Mouse (Mus musculus) bone marrow, adult 2 months (tissue): ENCODE results near the gene Slc41a1. TPM values are rescaled to one million over a fixed set of nuclear protein-coding genes. Genes with fewer than 3 reads are reported as not detected.

Experiments used
- H3K27ac ChIP-seq: fragments of 200-500 bp; 2 replicates; pipeline ENCODE4 v1.5.1; 2012; ENCODE audit warnings: low read depth, mild to moderate bottlenecking, control low read depth, inconsistent platforms, low read length; ENCODE audit not compliant: control insufficient read depth, poor library complexity, insufficient read depth
- H3K4me1 ChIP-seq: fragments of 200-500 bp; 2 replicates; pipeline ENCODE4 v1.6.1; 2011; ENCODE audit warnings: low read length; ENCODE audit not compliant: control insufficient read depth, insufficient read depth
- H3K4me3 ChIP-seq: fragments of 200-500 bp; replicated peaks from 2 replicates; pipeline ENCODE3; 2011; ENCODE audit warnings: mild to moderate bottlenecking, low read depth, low read length, control low read depth; ENCODE audit not compliant: control insufficient read depth
- CTCF ChIP-seq: fragments of 200-500 bp; IDR thresholded peaks from 2 replicates; pipeline ENCODE4 v1.5.1; 2011; ENCODE audit warnings: low read length, control low read depth; ENCODE audit not compliant: control insufficient read depth, insufficient read depth
- POLR2A ChIP-seq: fragments of 200-500 bp; IDR thresholded peaks from 2 replicates; pipeline ENCODE4 v1.6.1; 2011; ENCODE audit warnings: low read depth, mild to moderate bottlenecking, control low read depth, low read length, borderline replicate concordance; ENCODE audit not compliant: control insufficient read depth
- WGBS: fragments of 180-500 bp; shearing (Covaris S2); methylation state at CpG from one replicate; pipeline ENCODE4 v1.1.7; 2018; 5-methylcytosine and 5-hydroxymethylcytosine counted together
- polyA plus RNA-seq: library from polyadenylated mRNA; stranded (reverse); fragments of >200 nt; gene quantifications from 2 replicates; pipeline ENCODE4 v1.2.4, GENCODE M21; 2011; ENCODE audit warnings: low replicate concordance; ENCODE audit not compliant: missing spikeins, insufficient read depth, insufficient read length

The Slc41a1 gene
- polyA plus RNA-seq, 1 experiment = 2.2 TPM

- whole genome bisulfite sequencing = 85% methylated on average over 2 of the region's 2 CpGs
- TF ChIP-seq CTCF (no peak), POLR2A (no peak)
- no peaks in the 10 kb centered on the region for H3K4me1 ChIP-seq
These were observed 58.9 kb downstream of the Slc41a1 start for GRCm38 (mm10) chr1:131886173-131886572.

GRCm38 (mm10) chr1:131886641-131887040 lies 59.3 kb downstream of the Slc41a1 start:
- H3K4me1 ChIP-seq = no peaks in the 10 kb centered on the region
- WGBS = 82% methylated on average over 3 of the region's 3 CpGs
- no peak for TF ChIP-seq POLR2A
- TF ChIP-seq CTCF = no peak
- H3K27ac ChIP-seq = no peak overlapping the region
- no peak overlapping the region for H3K4me3 ChIP-seq

More at GRCm38 (mm10) chr1:131886173-131886572, 58.9 kb downstream of the Slc41a1 start:
- Histone ChIP-seq H3K4me3 (no peak overlapping the region), H3K27ac (no peak overlapping the region)

- no peak for TF ChIP-seq CTCF
- TF ChIP-seq POLR2A = no peak
- WGBS = 75% methylated on average over 6 of the region's 6 CpGs
- H3K4me3 ChIP-seq = no peak overlapping the region
- H3K4me1 ChIP-seq = no peaks in the 10 kb centered on the region
- H3K27ac ChIP-seq = no peak overlapping the region
These were observed 62.9 kb downstream of the Slc41a1 start for GRCm38 (mm10) chr1:131890043-131890658.

- H3K27ac ChIP-seq = no peak overlapping the region
- no peaks in the 10 kb centered on the region for H3K4me1 ChIP-seq
- no peak for TF ChIP-seq POLR2A
- TF ChIP-seq CTCF = no peak
- WGBS = 89% methylated on average over 4 of the region's 4 CpGs
- no peak overlapping the region for H3K4me3 ChIP-seq
These were observed 64.1 kb downstream of the Slc41a1 start for GRCm38 (mm10) chr1:131891436-131891835.

Other genes with a start within 250 kb of the Slc41a1 start
- not detected in 2 replicates for gene Avpr1b, start 228.3 kb upstream of the Slc41a1 start, polyA plus RNA-seq
- gene Ctse, start 189.2 kb upstream of the Slc41a1 start, polyA plus RNA-seq = 118 and 261 TPM in 2 replicates
- 6.5 and 7.2 TPM in 2 replicates for gene Rab7b, start 138.8 kb upstream of the Slc41a1 start, polyA plus RNA-seq
- 4.0 TPM in 1 of 2 replicates, not detected in the other for gene Slc26a9, start 83.5 kb upstream of the Slc41a1 start, polyA plus RNA-seq
- gene Pm20d1, start 30.1 kb upstream of the Slc41a1 start, polyA plus RNA-seq = 0.35 TPM in 1 of 2 replicates, not detected in the other
- 14.6 and 15.7 TPM in 2 replicates for gene Rab29, start 39.7 kb downstream of the Slc41a1 start, polyA plus RNA-seq
- 78.2 and 86.6 TPM in 2 replicates for gene Nucks1, start 83.0 kb downstream of the Slc41a1 start, polyA plus RNA-seq
- 1.5 and 1.7 TPM in 2 replicates for gene Slc45a3, start 135.5 kb downstream of the Slc41a1 start, polyA plus RNA-seq
- 73.2 and 91.1 TPM in 2 replicates for gene Elk4, start 180.1 kb downstream of the Slc41a1 start, polyA plus RNA-seq
- gene Mfsd4a, start 240.6 kb downstream of the Slc41a1 start, polyA plus RNA-seq = not detected in 2 replicates